Mouse (Mus musculus) thymus, postnatal 25 days (tissue): ENCODE measurements around the gene Ethe1.

Experiments
- DNase-seq: peaks from one replicate; pipeline ENCODE4 v3.0.0; 2022

Gene Ethe1

DNA sequence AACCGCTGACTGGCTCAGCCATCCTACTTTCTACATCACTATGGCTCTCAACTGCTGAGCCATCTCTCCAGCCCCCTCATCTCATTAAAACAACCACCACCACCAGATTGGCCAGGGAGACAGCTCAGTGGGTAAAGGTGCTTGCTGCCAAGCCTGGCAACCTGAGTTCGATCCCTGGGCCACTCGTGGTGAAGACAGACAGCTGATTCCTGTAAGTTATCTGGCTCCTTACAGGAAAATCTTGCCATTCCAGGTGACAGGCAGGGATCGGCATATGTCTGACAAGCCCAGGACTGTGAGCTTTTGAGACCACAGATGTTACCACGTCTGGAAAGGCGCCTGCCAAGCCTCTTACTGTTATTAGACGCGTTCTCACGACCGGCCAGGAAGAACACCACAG, 9.5 kb upstream of the Ethe1 start:
- no peak for DNase-seq

DNA sequence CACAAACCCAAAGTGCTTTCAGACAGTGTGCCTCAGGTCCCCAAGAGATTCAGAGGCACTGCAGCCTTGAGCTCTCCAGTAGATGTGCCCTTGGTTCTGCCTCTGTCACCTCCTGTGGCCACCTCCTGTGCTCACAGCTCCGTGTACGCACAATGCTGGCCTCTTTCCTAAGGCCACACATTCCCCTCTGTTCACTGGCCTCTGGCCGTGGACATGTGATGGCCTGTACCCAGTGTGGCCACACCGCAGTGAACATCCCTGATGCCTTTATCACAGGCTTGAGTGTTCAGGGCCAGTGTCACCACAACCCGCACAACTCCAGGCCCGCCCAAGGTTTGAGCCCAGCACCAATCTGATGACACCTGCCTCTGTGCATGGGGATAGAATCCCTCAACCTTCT, 2.5 kb upstream of the Ethe1 start:
- DNase-seq: no peak

DNA sequence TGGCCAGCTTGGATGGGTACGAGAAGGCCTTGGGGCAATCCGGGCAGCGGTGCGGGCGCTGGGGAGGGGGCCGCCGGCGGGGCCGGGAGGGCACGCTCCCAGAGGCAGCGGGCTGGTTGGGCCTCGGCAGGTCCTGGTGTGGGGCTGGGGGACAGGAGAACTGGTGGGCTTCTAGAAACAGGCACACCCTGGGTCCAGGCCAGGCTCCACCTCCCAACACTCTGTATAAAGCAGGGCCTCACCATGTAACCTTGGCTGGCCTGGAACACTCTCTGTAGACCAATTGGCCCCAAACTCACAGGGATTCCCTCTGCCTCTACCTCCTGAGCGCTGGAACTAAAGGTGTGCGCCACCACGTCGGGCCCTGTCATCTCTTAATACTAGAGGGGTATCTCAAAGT, 1.3 kb upstream of the Ethe1 start:
- DNase-seq: no peak

DNA sequence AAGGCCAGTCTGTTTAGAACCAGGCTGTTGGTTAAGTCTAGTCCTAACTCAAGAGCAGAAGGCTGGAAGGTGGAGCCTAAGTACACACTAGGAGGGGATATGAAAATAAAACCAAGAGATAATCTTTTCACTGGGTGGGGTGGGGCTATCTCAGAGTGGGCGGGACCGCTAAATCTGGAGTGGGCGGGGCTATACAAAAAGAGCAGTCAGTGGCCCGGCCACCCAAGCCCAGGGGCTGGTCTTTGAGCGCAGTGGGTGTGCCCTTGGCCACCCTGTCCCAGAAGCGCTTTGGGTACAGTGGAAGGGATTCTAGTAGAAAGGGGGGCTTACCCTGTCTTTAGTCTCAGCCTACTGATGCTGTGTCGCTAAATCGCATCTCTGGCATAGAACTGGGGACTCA, 515 bp upstream of the Ethe1 start:
- DNase-seq: no peak

DNA sequence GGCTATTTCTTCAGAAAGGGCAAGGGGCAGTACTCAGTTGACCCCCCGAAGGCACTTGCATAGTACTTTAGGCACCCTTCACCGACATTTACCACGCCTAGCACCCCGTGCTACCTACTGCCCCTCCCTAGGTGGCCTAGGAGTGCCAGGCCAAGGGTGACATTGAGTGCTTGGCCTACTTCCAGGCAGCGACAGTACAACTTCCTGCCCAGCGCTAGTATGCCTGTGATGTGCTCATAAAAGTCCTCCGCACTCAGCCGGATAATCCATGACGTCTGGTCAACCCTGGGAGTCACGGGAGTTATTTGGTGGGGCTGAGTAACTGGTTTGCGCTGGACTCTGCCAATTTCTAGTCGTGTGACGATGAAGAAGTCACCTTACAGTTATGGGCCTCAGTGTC, 993 bp downstream of the Ethe1 start:
- peak; percentile 29 for DNase-seq

DNA sequence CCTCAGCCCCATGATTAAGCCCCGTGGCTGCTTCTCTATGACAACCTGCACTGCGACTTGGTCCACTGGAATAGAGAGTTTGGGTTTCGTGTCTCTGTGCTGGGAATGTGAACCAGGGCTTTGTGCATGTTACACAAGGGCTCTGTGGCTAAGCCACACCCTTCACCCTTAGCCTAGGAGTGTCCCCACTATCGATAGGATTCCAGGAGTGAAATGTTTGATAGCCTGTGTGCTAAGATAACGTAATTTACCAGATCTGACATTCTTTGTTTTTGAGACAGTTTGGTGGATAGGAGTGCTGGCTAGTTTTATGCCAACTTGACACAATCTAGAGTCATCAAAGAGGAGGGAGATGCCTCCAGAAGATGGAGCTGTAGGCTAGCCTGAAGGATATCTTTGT, 4.4 kb downstream of the Ethe1 start:
- DNase-seq: no peak

DNA sequence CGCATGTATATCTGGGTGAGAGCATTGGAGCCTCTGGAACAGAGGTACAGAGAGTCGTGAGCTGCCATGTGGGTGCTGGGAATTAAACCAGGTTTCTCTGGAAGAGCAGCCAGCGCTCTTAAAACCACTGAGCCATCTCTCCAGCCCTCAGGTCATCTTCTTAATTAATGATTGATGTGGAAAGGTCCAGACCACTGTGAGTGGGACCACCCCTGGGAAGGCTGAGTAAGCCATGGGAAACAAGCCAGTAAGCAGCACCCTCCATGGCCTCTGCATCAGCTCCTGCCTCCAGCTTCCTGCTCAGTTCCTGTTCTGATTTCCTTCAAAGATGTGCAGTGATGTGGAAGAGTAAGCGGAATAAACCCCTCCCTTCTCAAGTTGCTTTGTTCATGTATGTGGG, 4.8 kb downstream of the Ethe1 start:
- DNase-seq: no peak

DNA sequence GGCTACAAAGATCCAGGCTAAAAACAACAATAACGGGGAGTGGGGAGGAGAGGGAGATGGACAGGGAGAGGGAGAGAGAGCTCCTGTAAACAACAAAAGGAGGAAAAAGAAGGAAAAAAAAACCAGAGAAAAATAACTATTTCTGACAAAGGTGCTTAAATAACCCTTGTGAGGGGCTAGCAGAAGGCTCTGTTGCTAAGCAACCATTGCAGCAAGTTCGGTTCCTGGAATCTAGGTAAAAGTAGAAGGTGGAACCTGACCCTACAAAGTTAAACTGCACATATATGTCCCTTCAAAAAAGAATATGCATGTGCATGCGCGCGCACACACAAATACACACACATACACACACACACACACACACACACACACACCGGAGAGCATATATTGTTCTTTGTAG, 5.4 kb downstream of the Ethe1 start:
- DNase-seq: no peak

DNA sequence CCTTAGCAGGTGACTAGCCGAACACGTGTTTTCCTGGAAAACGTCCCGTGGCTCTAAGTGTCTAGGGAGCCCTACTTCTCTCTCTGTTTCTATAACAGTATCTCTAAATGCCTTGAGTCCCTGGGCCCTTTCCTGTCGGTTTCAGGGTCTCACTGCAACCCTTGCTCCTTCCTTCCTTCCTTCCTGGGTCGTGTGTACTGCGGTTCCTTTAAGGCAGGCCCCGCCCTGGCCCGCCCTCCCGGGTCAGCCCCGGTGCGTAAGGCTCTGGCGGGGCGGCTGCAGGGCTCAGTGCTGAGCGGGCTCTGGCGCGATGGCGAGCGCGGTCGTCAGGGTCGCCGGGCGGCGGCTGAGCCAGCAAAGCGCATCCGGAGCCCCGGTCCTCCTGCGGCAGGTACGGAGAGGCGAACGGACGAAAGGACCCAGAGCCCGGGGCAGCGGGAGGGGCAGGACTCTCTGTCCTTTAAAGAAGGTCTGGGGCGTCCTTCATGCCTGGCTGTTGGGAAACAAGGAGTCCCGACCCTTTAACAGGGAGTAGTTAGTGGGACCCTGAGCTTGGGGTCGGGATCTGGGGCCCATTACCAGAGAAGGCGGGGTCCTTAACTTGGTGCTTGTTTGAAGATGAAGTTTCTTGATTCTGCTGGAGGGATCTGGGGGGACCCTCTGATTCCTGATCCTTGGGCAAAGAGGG, 6.4 kb downstream of the Ethe1 start:
- peak; percentile 84 for DNase-seq

DNA sequence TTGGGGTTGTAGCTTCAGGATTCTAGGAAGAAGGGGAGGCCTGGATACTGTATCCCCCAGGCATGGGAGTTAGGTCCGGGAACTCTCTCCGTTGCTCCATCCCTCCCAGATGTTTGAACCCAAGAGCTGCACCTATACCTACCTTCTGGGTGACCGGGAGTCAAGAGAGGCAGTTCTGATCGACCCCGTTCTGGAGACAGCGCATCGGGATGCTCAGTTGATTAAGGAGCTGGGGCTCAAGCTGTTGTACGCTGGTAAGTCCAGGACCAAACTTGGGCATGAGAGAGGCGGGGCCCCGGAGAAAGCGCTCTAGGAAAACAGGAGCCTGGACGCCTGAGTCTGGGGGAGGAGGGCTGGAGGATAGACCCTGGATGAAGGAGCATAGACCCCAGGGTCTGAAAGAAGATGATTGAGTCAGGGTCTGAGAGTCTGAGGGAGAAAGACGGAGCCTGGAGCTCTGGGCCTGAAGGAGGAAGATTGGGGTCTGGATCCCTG, 7.0 kb downstream of the Ethe1 start:
- no peak for DNase-seq

DNA sequence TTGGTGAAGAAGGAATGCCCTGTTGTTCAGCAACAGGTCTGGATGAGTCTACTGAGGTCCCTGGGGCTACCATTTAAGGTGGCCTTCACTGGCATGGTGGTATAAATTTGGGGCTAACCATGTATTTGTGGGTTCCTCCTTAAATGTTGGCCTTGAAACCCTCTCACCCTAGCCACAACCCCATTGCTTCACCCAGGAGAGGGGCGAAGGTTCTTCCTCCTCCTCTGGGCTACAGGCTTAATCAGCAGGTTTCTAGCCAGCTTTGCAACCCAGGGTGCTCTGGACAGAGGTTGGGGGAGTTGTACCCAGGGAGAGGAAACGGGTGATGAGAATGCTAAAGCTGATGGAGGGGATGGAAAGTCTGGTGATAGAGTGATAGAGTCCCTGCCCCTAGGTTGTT, 8.1 kb downstream of the Ethe1 start:
- DNase-seq: no peak

DNA sequence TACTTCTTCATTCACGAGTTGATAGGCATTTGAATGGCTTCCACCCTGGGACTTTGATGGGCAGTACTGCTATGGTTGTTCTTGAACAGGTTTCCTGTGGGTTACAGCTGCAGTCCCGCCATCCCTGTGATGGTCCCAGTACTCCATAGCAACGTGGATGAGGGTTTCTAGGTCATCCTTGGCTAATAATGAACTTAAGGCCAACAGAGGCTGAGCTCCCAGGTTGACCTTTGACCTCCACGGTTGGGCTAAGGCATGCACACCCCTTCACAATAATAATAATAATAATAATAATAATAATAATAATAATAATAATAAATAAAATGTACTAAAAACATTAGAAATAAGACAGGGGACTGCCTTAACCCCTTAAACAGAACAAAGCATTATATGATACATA, 10.8 kb downstream of the Ethe1 start:
- no peak for DNase-seq

DNA sequence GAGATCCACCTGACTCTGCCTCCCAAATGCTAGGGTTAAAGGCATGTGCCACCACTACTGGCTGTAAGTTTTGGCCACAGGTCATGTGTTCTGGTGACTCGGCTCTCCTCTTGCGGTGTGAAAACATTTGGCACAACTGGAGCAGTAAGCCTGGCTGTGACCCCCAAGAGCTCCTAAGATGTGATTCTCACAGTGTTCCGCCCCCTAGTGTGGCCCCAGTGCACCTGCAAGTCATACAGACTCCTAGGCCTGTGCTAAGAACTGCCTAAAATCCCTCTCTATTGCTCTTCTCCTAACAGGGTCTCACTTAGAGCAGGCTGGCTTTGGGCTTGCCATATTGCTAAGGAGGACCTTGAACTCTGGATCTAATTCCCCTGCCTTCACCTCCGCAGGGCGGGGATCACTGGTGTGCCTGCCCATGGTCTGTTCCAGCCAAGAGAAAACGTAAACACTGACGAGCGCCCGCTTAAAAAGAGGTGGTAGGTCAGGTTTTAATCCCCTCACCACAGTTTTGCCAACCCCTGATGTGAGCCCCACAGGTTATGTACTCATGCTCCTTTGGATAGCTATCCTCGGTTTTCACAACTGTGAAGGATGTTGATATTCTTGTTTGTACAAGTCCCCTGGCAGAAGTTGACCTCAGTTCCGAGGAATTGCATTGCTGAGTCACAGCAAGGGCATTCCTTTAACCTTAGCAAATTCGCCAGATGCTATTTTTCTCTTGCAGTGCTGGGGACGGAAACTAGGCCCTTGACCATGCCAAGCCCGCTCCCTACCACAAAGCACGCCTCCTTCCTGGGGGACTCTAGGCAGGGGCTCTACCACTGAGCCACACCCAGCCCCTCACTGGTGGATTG, 12.1 kb downstream of the Ethe1 start:
- DNase-seq: no peak

DNA sequence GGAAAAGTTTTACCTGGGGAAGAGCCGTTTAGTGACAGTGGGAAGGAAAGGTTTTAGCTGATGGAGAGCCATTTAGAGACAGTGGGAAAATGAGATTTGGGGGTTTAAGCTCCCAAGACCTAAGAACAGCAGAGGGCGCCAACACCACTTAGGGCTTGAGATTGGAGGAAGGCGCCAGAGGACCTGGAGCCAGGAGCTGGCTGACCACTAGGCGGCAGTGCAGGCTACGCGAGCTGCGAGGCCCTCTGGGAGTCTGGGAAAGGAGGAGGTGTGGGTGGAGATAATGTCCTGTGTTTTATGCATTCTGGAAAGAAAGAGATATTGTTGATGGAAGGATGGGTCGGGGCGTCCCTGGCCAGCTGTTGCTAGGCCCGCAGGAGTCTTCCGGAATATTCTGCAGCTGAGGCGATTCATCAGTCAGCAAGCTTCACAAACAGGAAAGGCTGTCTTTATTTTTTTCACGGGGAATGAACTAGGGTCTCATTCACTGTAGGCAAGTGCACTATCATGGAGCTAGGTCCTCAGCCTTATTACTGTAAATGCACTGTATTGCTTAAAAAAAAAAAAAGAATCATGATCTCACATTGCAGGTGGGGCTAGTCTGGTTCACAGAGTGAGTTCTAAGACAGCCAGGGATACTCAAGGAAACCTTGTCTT, 13.7 kb downstream of the Ethe1 start:
- peak; percentile 95 for DNase-seq

DNA sequence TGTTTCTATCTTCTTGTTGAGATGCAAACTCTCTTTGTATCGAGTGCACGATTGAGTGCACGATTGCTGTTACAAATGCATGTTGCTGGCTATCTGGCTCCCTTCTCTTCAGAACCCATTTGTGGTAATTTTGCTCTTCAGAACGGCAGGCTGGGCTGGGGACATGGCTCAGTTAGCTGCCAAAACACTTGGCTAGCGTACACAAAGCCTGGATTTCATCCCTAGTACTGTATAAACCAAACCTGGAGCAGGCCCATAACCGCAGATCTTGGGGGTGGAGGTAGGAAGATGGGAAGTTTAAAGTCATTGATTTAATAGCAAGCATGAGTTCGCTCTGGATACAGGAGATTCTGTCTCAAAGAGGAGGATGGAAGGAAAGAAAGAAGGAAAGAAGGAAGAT, 18.2 kb downstream of the Ethe1 start:
- DNase-seq: no peak

DNA sequence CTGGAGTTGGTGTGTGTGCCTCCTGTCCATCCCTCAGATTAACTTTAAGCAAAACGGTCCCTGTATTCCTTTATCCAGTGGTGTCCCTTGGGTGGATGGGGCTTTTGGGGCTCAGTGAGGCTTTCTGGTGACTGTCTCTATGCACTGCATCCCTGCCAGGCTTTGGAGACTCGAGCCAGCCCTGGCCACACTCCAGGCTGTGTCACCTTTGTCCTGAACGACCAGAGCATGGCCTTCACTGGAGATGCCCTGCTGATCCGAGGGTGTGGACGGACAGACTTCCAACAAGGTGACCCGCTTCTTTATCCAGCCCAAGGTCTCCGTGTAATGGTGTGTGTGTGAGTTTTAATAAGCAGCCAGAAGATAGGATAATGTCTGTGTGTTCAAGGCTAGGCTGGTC, 18.7 kb downstream of the Ethe1 start:
- DNase-seq: no peak

DNA sequence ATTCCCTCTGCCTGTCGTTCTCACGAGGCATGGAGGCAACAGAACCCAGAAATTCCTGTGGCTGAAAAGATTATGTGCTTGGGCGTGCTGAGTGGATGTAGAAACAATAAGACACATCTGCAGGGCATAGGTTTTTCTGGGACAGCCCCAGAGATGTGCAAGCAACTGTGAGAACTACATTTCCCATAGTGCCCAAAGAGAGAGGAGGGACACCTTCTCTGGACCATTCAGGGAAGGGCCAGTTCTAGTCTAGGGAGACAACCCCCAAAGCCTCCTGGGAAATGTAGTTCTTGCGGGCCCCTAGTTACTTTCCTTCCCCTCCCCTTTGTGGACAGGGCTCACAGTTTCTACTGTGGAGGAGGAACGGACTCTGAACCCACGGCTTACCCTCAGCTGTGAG, 20.7 kb downstream of the Ethe1 start:
- DNase-seq: peak; percentile 82

DNA sequence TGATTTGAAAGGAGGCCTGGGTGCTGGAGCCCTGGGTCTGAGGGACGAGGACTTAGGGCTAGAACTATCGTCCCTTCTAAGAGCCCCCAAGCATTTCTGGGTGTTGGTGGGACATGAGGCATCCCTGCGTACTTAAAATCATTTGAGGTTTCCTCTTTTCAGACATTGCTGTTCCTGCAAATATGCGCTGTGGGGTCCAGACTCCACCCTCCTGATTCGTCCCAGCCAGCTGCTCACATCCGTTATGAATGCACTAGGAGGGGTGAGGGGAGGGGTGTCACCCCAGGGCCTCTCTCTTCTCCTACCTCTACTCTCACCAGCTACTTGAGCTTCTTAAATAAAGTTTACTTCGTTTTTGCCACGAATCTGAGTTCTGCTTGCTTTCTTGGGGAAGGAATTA, 21.2 kb downstream of the Ethe1 start:
- DNase-seq: peak; percentile 75

DNA sequence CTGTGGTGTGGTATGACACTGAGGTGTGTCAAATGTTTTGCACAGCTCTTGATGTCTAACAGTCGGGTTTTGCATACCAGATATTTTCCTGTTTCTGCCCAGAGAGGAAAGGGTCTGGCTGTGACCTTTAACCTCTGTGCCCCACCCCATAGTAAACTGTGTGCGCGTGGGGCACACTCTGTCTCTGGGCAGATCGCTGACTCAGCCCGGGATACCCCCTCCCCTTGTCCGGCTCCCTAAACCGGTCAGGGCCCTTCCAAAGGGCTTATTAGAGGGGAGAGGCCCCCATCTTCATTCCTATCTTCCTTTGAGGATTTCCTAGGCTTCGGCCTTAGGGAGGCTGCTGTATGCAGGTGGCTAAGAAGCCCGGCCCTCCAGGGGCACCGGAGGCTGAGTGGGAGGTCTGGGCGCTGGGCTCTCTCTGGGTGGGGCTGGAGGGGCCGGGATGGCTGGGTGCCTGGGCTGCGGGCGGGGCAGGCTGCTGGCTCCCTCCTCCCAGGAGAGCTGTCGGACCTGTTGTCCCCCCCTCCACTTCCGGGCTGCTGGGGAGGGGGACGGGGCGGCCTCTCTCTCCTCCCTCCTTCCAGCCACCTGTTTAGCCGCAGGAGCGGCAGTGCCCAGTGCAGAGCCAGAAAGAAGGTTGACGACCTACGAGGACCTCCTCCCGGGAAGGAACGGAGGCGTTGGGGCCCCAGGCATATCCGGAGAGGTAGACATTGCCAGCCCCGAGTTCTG, 23.0 kb downstream of the Ethe1 start, which contains the start of gene Phldb3:
Phldb3 (plus strand) TSS at position 620 of the 735 bp plus-strand sequence.
- peak; percentile 73 for DNase-seq

DNA sequence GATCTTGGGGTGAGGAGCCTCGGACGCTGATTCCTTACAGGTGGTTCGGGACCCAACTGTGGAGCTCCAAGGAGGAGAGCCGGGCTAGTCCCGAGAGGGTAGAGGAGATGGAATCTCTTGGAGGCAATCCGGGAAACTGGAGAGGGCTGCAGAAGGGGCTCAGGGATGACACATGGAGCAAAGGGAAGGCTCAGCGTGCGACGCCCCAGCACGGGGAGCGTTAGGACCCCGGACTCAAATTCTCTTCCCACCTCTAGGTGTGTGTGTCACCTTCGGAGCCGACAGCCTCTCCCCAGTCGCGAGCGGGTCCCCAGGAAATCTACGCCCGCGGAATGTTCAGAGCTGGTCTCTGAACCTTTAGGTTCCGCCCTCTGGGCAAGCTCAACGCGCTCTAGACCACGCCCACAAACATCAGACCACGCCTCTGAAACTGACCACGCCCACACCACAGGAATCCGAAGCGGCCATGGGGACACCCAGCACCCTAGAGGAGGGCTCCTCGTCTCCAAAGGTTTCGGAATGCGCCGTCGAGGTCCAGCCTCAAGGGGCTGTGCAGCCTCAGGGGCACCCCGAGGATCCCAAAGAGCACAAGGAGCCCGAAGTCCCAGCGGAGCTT, 23.6 kb downstream of the Ethe1 start:
- peak; percentile 97 for DNase-seq

DNA sequence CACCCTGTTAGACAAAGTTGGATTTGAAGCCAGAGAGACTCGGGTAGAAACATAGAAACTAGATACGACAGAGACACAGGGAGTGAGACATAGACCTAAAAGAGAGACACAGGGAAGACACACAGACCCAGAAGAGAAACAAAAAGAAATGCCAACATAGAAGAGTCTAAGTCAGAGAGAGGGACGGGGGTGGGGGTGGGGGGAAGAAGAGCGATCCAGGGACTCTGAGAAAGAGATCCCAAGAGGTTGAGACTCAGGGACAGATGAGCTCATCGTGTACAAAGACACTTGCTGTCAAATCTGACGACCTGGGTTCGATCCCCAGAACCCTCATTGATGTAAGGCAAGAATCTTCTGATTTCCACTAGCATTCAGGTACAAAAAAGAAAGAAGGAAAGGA, 24.4 kb downstream of the Ethe1 start:
- DNase-seq: no peak

DNA sequence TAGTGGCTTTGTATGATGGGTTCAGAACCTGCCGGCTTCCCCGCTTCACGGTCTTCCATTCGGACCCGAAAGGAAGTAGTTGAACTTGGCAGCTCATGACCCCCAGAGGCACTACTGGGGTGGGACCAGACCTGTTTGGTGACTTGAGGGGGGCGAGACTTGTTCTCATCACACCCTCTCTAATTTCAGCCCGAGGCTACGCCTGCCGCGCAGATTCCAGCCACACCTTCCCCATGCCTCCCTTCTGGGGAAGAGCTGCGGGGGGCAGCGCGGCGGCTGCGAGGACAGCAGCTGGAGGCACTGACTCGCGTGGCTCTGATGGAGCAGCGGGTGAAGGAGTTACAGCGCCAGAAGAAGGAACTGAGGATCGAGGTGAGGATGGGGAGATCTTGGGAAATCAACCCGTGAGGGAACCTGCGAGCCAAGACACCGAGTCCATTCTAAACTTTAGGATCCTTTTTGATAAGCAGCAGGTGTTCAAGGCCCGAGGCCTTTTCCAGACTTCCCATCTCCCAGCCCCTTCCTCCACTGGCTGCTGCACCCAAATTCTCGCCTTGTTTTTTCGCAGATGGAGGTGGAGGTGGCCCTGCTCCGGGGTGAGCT, 25.1 kb downstream of the Ethe1 start:
- DNase-seq: no peak
